Mouse (Mus musculus): ENCODE data around the gene Prkar2b.

DNA sequence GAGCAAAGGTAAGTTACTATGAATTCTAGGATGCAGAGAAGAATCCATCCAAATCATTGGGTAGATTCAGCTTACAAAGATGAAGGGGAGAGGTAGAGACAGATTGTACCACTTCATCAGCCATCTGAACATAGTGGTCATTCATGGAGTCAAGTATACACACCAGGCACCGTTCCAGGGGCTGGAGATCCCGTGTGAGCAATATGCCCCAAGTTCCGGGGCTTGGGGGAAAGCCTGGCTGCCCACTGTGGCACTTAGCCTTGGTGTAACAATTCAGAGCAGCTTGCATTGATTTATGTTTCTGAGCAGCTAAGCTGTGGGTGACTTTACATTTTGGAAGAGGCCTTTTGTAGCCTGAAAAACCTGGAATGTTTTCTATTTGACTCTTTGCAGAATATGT lies 24.8 kb upstream of the Prkar2b start:
- TF ChIP-seq CTCF (IDR thresholded peaks at IDR 0.05; ENCODE audit: low read depth, low read length) (no peak), POLR2A (IDR thresholded peaks at IDR 0.05; ENCODE audit: insufficient read depth, low read length) (no peak)

All from ES-Bruce4 (cell line).